Mouse (Mus musculus) lung, postnatal 10 days (tissue): ENCODE results near the gene Fcho2.

Source experiments
- DNase-seq: peaks from one replicate; pipeline ENCODE4 v3.0.0; 2021

The Fcho2 gene

GRCm38 (mm10) chr13:98803699-98804098 is 11.6 kb downstream of the Fcho2 start:
- DNase-seq: no peak

DNA sequence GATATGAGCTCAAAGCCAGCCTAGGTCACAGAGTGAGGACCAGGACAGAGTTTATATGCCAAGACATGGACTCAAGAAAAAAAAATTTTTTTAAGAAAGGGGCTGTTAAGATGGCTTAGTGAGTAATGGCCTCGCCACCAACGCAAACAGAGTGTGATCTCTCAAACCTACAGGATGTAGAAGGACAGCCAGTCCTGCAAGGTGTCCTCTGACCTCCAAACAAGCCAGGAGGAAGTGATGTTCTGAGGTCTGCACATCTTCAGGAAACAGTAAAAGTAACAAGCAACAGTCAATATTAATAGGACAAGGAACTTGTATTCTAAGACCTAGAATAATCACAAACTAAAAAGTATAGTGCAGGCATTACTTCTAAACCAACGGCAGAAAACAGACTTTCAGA is 12.3 kb downstream of the Fcho2 start:
- no peak for DNase-seq

GRCm38 (mm10) chr13:98795511-98795910 is 19.7 kb downstream of the Fcho2 start:
- DNase-seq: no peak

DNA sequence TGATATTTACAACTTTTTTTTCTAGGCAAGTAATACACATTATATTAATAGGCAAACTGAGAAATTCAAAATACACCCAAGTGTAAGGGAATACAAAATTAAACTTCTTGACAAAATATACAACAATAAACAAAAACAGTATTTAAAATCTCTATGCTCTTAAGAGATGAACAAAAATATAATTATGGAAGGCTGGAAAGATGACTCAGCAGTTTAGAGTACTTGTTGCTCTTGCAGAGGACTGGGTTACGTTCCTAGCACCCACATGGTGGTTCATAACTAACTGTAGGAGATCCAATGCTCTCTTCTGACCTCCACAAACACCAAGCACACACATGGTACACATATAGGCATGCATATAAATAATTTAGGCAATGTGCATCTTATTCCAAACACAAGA is 22.4 kb downstream of the Fcho2 start:
- no peak for DNase-seq

DNA sequence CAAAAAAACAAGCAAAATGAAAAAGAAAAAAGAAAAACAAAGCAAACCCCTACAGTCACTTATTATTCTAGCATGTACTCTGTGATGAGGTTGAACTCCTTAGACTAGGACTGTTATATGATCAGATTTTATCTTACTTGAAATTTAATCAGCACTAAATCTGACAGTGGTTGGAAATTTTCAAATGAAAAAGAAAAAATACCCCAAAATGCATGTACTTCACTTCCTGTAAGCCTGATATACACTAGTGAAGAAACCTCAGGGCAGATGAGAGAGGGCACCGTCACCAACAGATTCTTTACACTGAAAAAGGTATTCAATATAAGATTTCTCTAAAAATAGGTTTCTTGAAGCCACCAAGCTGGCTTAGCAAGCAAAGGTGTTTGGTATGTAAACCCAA is 23.6 kb downstream of the Fcho2 start:
- no peak for DNase-seq

- DNase-seq: no peak
These were observed 28.1 kb downstream of the Fcho2 start for GRCm38 (mm10) chr13:98786970-98787685.

DNA sequence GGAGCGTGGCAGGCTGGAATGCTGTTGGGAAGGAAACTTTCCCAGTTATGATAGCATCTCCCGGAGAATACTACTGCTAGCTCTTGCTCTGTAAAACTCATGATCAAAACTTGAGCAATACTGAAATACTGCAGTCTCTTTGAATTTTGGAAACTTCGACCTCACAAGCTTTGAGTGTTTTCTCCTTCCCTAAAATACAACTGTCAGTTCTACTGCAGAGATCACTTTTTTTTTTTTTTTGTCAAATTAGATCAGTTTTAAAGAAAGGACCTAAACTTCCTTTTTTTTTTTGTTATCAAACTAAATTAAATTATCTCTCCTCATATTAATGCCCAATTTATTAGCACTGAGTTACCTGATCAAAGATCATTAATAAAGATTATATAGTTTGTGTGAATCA is 37.3 kb downstream of the Fcho2 start:
- no peak for DNase-seq

GRCm38 (mm10) chr13:98771484-98771883 is 43.8 kb downstream of the Fcho2 start:
- no peak for DNase-seq

GRCm38 (mm10) chr13:98768329-98768728 is 46.9 kb downstream of the Fcho2 start:
- peak; percentile 73 for DNase-seq

DNA sequence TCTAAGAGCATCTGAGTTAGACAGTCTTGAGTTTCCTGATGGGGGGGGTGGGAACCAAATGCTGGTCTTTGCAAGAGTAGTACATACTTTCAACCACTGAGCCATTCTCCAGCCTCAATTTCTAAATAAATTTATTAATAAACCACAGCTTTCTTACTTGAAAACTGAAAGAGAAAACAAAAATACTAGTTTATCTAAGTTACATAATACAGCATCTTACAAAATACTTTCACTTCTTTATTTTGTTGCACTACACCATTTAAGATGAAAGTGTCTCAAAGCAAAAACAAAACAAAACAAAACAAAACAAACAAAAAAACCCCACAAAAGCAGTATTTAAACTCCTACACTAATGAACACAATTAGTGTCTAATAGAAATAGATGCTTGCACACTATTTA is 53.5 kb downstream of the Fcho2 start:
- DNase-seq: no peak

DNA sequence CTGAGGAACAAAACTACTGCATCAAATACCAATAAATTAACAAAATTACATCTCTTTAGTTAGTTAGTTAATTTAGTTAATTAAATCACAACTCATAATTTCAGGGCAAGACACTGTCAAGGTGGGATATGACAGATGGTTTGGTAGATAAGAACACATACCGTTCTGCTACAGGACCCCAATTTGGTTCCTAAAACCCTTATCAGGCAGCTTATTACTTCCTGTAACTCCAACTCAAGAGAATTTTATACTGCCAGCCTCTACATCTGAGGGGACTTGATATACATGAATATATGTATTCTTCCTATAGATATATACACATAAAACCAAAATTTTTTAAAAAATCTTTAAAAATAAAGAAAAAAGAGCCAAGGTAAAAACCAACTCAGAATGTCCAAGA is 59.4 kb downstream of the Fcho2 start:
- no peak for DNase-seq

GRCm38 (mm10) chr13:98744679-98745078 is 70.6 kb downstream of the Fcho2 start:
- no peak for DNase-seq

DNA sequence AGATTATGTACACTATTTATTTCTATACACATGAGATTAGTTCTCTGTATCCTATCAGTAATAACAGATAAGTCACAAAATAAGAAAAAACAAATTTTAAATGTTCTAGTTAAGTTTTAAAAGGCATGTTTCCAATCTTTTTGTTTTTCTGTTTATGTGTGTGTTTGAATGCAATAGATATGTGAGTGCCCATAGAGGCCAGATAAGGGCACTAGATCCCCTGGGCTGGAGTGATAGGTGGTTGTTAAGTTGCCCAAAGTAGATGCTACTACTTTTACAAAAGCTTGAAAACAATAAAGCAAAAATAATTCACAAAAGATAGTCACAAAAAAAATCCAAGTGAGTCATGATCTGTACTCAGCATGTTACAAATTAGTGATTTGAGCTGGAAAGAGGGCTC is 71.4 kb downstream of the Fcho2 start:
- DNase-seq: no peak

GRCm38 (mm10) chr13:98743214-98743613 is 72.0 kb downstream of the Fcho2 start:
- DNase-seq: no peak

GRCm38 (mm10) chr13:98738213-98738612 is 77.0 kb downstream of the Fcho2 start:
- DNase-seq: no peak

DNA sequence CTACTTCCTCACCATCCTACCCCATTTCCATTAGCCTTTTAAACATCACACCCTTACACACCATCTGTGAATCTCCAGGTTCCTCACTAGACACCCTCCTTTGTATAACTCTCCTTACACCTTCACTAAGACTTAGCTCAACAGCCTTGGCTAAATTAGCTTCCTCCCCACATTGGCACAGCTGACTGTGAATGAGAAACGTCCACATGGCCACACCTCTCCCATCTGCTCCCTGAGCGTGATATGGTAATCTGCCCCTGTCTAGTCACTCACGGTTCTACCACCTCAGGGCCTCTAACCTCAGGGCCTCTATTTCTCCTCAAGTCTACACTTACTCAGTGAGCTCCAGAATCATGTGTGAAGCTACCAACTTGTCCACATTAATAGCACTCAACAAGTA is 82.0 kb downstream of the Fcho2 start:
- DNase-seq: no peak

DNA sequence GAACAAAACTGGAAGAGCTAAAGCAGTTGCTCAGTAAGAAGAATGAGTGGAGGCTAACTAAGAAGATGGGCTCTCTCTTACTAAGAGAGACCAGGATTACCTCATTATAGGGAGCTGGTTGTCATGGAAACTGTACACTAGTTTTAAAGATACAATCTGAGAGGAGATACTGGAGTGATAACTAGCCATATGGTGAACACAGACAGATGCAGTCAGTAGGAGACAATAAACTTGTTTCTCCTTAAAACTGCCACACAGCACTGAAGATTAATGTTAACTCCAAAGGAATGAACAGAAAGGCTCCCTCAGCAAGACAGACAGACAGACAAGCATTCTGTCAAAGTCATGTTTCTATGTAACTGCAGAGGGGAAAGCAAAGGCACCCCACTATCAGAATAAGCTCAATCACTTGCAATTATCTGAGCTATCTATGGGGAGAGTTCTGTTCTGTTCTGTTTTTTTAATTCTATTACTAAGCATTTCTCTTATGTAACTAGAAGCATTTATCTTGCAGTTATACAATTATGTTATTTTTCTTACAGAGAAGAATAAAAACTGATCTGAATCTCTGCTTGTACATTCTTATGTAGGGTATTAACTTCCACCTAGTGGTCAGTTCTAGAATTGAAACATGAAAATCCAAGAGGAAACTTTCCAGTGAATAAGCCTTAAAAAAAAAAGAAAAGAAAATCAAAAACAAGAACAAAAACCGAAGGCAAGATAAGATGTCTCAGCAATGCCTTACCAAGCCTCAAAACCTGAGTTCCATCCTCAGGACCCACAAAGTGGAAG is 85.8 kb downstream of the Fcho2 start:
- DNase-seq: no peak

DNA sequence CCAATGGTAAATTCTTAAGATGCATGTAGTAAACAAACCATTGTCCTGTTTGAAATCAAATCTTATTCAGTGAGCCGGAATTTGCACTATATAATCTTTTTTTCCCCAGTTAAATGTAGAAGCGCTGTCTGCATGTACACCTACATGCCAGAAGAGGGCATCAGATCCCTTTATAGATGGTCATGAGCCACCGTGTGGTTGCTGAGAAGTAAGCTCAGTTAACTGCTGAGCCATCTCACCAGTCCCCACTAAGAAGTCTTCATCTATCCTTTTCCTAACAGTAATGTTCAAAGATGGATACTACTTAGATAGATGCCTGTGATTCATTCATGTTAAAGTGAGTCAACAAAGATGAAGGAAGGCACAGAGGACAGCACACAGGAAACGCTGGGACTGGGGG is 88.8 kb downstream of the Fcho2 start:
- peak; percentile 23 for DNase-seq

DNA sequence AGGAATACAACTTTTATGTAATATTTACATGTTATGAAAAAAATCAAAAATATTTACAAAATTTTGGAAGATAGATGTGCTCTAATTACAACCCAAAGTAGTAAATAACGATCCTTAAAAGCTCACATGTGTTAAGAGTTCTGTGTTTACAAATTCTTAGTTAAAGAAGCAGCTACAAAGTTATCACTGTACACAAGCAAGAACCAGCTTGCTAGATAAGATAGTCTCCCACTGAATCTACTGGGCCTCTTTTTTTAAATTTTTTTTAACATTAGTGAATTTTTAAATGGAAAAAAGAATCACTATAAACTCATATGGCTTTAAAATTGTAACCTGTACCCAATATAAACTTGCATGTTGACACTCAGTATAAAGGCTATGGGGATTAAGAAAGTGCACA is 91.8 kb downstream of the Fcho2 start:
- DNase-seq: no peak

GRCm38 (mm10) chr13:98722296-98722695 is 93.0 kb downstream of the Fcho2 start:
- no peak for DNase-seq

DNA sequence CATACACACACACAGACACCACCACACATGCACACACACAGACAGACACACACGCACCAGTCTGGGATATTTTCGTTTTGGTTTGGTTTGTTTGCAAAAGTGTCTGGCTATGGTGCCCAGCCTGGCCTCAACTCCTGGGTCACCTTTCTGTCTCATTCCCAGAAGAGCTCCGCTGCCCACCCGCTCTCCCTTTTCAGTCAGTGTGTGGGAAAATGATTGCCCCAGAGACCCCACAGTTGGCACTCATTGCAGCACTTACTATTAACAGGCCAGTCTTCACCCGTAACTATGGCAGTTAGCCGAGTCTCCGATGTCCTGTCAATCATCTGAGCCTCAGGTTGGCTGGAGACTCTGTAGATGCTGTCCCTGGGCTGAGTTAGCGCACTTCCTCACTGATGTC is 99.1 kb downstream of the Fcho2 start:
- DNase-seq: no peak

DNA sequence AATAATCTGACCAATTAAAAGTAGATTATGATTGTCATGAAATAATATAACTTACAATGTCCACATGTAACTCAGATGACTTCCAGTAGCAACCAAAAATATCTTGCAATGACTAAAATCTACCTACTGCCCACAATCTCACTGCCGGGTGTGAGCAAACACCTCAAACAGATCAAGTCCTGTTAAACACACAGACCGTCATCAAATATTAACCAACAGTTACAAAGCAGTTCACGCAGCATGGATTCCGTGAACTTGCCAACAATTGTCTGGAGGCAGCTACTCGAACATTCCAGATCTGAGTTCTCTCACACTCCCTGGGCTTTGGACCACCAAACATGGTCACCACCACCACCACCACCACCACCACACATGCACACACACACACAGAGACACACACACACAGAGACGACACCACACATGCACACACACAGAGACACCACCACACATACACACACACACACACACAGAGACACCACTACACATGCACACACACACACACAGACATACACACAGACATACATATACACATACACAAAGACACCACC is 99.7 kb downstream of the Fcho2 start:
- DNase-seq: no peak

GRCm38 (mm10) chr13:98710655-98711054 is 104.6 kb downstream of the Fcho2 start:
- DNase-seq: no peak

GRCm38 (mm10) chr13:98710236-98710635 is 105.0 kb downstream of the Fcho2 start:
- DNase-seq: peak; percentile 70
